Mouse (Mus musculus): ENCODE data around the gene Ptx3. TPM values are rescaled to one million over a fixed set of nuclear protein-coding genes. Genes with fewer than 3 reads are reported as not detected.

Gene Ptx3
- total RNA-seq, 2 experiments from 2014 or later: 0.70 TPM; not detected in 1

Other genes with a start within 250 kb of the Ptx3 start
- under 1 TPM in 1 of 2 experiments, not detected in 1; 0.03 TPM for gene Veph1, start 76.9 kb downstream of the Ptx3 start, total RNA-seq (2021)

Measured in adrenal gland, adult 18-20 months (tissue).